Mouse (Mus musculus) cerebellum, adult 2 months (tissue): ENCODE results near the gene Camk2d.

Source experiments
- CTCF ChIP-seq: fragments of 200-500 bp; IDR thresholded peaks from 2 replicates; pipeline ENCODE4 v1.5.1; 2011; ENCODE audit warnings: low read depth, mild to moderate bottlenecking, control low read depth, low read length, moderate library complexity, borderline replicate concordance; ENCODE audit not compliant: insufficient read depth
- POLR2A ChIP-seq: fragments of 200-500 bp; IDR thresholded peaks from 2 replicates; pipeline ENCODE4 v1.6.1; 2011; ENCODE audit warnings: low read length, control low read depth, borderline replicate concordance; ENCODE audit not compliant: insufficient read depth

- TF ChIP-seq CTCF (no peak), POLR2A (no peak)
Measured at GRCm38 (mm10) chr3:126797025-126797424, 200.9 kb downstream of the Camk2d start.
